Comparison of ENCODE assay signal across 9 mouse cellular contexts in the genomic region with DNA sequence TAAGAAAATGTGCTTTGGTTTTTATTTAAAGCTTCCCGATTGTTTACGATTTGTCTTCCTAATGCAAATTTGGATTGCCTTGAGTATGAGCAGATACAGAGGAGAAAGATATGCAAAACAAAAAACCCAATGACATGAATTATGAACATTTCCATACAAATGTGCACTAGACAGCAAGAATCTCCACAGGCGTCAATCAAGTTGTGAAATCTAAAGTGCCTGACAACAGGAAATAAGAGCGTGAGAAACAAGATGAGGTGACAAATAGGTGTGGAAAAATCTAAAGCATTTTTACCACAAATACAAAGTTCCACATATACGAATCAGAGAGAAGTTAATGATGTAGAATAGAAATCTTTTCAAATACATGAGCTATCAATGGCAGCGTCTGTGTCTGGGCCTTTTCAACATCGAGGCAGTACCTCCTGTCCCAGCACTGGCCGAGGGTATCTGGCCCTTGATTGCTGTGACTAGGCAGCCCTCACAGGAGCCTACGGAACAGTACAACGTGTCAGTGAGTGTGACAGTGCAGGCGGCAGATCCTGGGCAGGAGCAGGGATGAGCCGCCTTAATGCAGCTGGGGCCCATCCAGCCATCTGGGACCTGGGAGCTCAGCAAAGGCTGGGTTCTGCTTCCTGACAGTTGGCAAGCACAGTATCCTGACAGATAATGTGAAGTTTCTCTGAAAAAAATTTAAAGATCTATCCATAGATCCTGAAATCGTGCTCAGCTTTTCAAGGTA. TPM values are rescaled to one million over a fixed set of nuclear protein-coding genes. Genes with fewer than 3 reads are reported as not detected.
DNase-seq lines count a peak whose midpoint lies in the region; ATAC-seq lines count a peak whose summit lies in the region.
"Had no signal": no experiment of that assay in that cellular context is flagged by ENCODE, and none has a peak within 500 bp of the region (broad histone marks: within the 10 kb centered on the region; RNA-seq: fewer than 3 reads in every experiment).

No protein-coding gene starts in this region.

- no peaks in the 10 kb centered on the region for H3K27me3 ChIP-seq in hindbrain, embryonic 10.5 days (ENCODE audit: insufficient read depth, poor library complexity, severe bottlenecking)
- H3K27me3 ChIP-seq in hindbrain, embryonic 16.5 days (replicated peaks; ENCODE audit: control insufficient read depth, insufficient read depth, low read length): no peaks in the 10 kb centered on the region
- H3K27me3 ChIP-seq in forebrain, embryonic 16.5 days (replicated peaks; ENCODE audit: control insufficient read depth, insufficient read depth, low read length): no peaks in the 10 kb centered on the region

- no peak overlapping the region for H3K4me3 ChIP-seq in hindbrain, embryonic 10.5 days
- H3K4me3 ChIP-seq in hindbrain, embryonic 16.5 days (ENCODE audit: low read length): no peak overlapping the region
- no peak overlapping the region for H3K4me3 ChIP-seq in forebrain, embryonic 16.5 days (replicated peaks; ENCODE audit: low read length)

- H3K27ac ChIP-seq in hindbrain, embryonic 10.5 days: 0 out of 2 replicates have a peak overlapping the region, but pooled peaks have one; percentile 23
- no peak overlapping the region; the same call in 1 of the 2 replicates for H3K27ac ChIP-seq in hindbrain, embryonic 16.5 days (ENCODE audit: low read depth, low read length)
- peak overlapping the region; percentile 75 for H3K27ac ChIP-seq in forebrain, embryonic 16.5 days (ENCODE audit: low read length)

- no peak for DNase-seq in hindbrain, embryonic 10.5 days (ENCODE audit: low spot score)
- DNase-seq in layer of hippocampus, postnatal 14 days (ENCODE audit: low spot score in 2 of 2): peak; percentile 59 to 78
- DNase-seq in right cerebral cortex, postnatal 10 days (ENCODE audit: low spot score in 2 of 2): peak; percentile 59 to 74
- no peak for DNase-seq in spleen, postnatal 4 days (ENCODE audit: low spot score in 2 of 2)
- no peak for DNase-seq in urinary bladder, postnatal 25 days (ENCODE audit: low spot score)
- DNase-seq in cerebellum, adult 11-12 months: no peak

- WGBS in hindbrain, embryonic 10.5 days: 70% methylated on average over 13 of the region's 13 CpGs
- 60% methylated on average over 13 of the region's 13 CpGs for WGBS in hindbrain, embryonic 16.5 days
- 60% methylated on average over 13 of the region's 13 CpGs for WGBS in forebrain, embryonic 16.5 days

- ATAC-seq in hindbrain, embryonic 16.5 days: no peak
- peak; percentile 77 for ATAC-seq in forebrain, embryonic 16.5 days

- H3K9me3 ChIP-seq in hindbrain, embryonic 10.5 days: no peaks in the 10 kb centered on the region
- no peaks in the 10 kb centered on the region for H3K9me3 ChIP-seq in hindbrain, embryonic 16.5 days (ENCODE audit: control insufficient read depth, low read length)
- no peaks in the 10 kb centered on the region for H3K9me3 ChIP-seq in forebrain, embryonic 16.5 days (ENCODE audit: control insufficient read depth, low read length)

- peaks cover 12% of the 10 kb centered on the region for H3K4me1 ChIP-seq in hindbrain, embryonic 10.5 days (replicated peaks)
- H3K4me1 ChIP-seq in hindbrain, embryonic 16.5 days (ENCODE audit: control insufficient read depth, insufficient read depth, low read depth, low read length): peaks cover 3% of the 10 kb centered on the region; the same call in 1 of the 2 replicates
- peaks cover 19% of the 10 kb centered on the region for H3K4me1 ChIP-seq in forebrain, embryonic 16.5 days (replicated peaks; ENCODE audit: control insufficient read depth, insufficient read depth, low read length)

- H3K4me2 ChIP-seq in hindbrain, embryonic 16.5 days (ENCODE audit: low read length): no peak overlapping the region
- no peak overlapping the region for H3K4me2 ChIP-seq in forebrain, embryonic 16.5 days (ENCODE audit: low read length)
- H3K4me2 ChIP-seq: heart, embryonic 11.5 days had no signal

- H3K36me3 ChIP-seq in hindbrain, embryonic 10.5 days: no peaks in the 10 kb centered on the region
- H3K36me3 ChIP-seq in hindbrain, embryonic 16.5 days (ENCODE audit: control insufficient read depth, insufficient read depth, low read length): no peaks in the 10 kb centered on the region
- H3K36me3 ChIP-seq in forebrain, embryonic 16.5 days (ENCODE audit: control insufficient read depth, insufficient read depth): no peaks in the 10 kb centered on the region

- no peak overlapping the region for H3K9ac ChIP-seq in hindbrain, embryonic 16.5 days (ENCODE audit: low read depth, low read length)
- no peak overlapping the region for H3K9ac ChIP-seq in forebrain, embryonic 16.5 days (replicated peaks; ENCODE audit: low read depth, low read length)

RNA-seq across cellular contexts. Expression of a gene that starts 34.0 kb away (rescaled TPM):
- 11.7 and 14.9 TPM in 2 replicates for polyA plus RNA-seq in hindbrain, embryonic 10.5 days (2016; fragmentation: Nextera tagmentation; extraction: Ambion mirVana)
- polyA plus RNA-seq in hindbrain, embryonic 16.5 days (2015; fragmentation: Nextera tagmentation; extraction: Ambion mirVana): 20.9 and 23.8 TPM in 2 replicates
- polyA plus RNA-seq in forebrain, embryonic 16.5 days (2015; fragmentation: Nextera tagmentation; extraction: Ambion mirVana): 24.6 and 26.6 TPM in 2 replicates
- 10 to 100 TPM; 25.7 to 25.9 TPM for total RNA-seq in layer of hippocampus, postnatal 14 days (2021)

RNA-seq across cellular contexts. Expression of a gene that starts 34.1 kb away (rescaled TPM):
- 8.3 and 14.2 TPM in 2 replicates for polyA plus RNA-seq in hindbrain, embryonic 10.5 days (2016; fragmentation: Nextera tagmentation; extraction: Ambion mirVana)
- polyA plus RNA-seq in hindbrain, embryonic 16.5 days (2015; fragmentation: Nextera tagmentation; extraction: Ambion mirVana): 8.2 and 8.4 TPM in 2 replicates
- polyA plus RNA-seq in forebrain, embryonic 16.5 days (2015; fragmentation: Nextera tagmentation; extraction: Ambion mirVana): 8.7 and 9.1 TPM in 2 replicates
- total RNA-seq in layer of hippocampus, postnatal 14 days (2021): 10 to 100 TPM; 15.0 to 16.8 TPM

RNA-seq across cellular contexts. Expression of a gene that starts 39.9 kb away (rescaled TPM):
- 1.7 and 3.1 TPM in 2 replicates for polyA plus RNA-seq in hindbrain, embryonic 10.5 days (2016; fragmentation: Nextera tagmentation; extraction: Ambion mirVana)
- 12.8 and 14.6 TPM in 2 replicates for polyA plus RNA-seq in hindbrain, embryonic 16.5 days (2015; fragmentation: Nextera tagmentation; extraction: Ambion mirVana)
- polyA plus RNA-seq in forebrain, embryonic 16.5 days (2015; fragmentation: Nextera tagmentation; extraction: Ambion mirVana): 12.2 and 14.3 TPM in 2 replicates
- total RNA-seq in layer of hippocampus, postnatal 14 days (2021): 10 to 100 TPM; 51.4 to 55.3 TPM

Comparison
In these comparisons a context has a peak if more than half of its experiments do, and no peak if none do; other contexts are left out.
1. DNase-seq: peak in layer of hippocampus, postnatal 14 days (2 of 2) and right cerebral cortex, postnatal 10 days (2 of 2); none in hindbrain, embryonic 10.5 days (single experiment), spleen, postnatal 4 days (0 of 2), urinary bladder, postnatal 25 days (single experiment) and cerebellum, adult 11-12 months (single experiment).